Mouse (Mus musculus) kidney, postnatal 14 days (tissue): ENCODE measurements around the gene Bpifb9a.
"Not testable (repeated sequence)": the region's sequence is repeated elsewhere in the genome, so short reads cannot be mapped to it uniquely, and the experiment has no call there.

Experiments used
- DNase-seq: peaks from one replicate; pipeline ENCODE4 v3.0.0; 2022; ENCODE audit warnings: mixed read lengths

The Bpifb9a gene

GRCm38 (mm10) chr2:154257554-154257953 is at the start of gene Bpifb9a:
Gene Bpifb9a, plus strand, starts transcription at chr2:154257854.
- not testable (repeated sequence) for DNase-seq

- no peak for DNase-seq
Measured at GRCm38 (mm10) chr2:154209112-154209511, 48.5 kb upstream of the Bpifb9a start.

DNA sequence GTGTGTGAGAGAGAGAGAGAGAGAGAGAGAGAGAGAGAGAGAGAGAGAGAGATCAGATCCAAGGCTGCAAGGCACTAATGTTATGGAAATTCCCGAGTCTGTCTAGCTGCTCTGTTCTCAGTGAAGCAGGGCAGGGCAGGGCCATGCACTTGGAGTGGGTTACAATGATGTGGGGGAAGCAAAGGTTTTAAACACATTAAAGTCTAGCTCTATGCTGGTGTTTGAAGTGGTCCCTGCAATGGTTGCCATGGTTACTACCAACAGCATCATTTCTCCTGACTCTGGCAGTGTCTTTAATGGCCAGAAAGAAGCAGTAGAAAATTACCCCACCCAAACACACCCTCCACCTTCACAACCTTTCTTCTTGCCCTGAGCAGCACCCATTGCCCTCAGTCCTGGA is 46.5 kb upstream of the Bpifb9a start:
- no peak for DNase-seq

DNA sequence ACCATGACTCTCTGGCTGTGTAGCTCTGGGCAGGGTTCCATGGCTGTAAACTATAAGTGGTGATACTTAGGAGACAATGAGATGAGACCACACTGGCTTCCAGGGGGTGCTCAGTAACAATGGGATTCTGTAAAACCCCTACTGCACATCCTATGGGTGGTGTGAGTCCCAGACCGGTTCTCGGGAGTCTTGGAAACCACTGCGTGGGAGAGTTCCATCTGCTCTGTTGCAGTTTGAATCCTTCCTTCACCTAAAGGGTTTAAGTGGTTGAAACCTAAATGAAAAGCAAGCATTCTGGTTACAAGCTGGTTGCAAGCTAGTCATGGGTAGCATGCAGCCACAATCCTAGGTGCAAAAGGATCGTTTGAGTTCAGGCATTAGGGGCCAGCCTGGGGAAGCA is 45.8 kb upstream of the Bpifb9a start:
- no peak for DNase-seq

DNA sequence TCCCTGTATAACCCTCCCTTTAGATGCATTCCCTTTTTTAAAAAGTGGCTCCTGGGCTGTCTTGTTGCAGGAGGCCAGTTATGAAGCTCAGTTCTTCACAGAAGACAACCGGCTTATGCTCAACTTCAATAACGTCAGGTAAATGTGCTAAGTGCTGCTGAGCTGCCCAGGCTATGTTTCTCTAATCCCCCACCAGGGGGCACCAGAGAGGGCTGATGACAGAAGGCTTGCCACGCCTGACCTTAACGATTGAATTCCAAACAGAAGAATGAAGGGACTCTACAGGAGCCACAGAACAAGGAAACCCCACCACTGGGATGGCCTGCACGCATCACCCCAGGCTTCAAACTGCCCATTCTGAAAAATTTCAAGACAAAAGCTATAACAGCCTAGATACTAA is 42.5 kb upstream of the Bpifb9a start:
- DNase-seq, result peak; percentile 79

- DNase-seq, result no peak
Measured at GRCm38 (mm10) chr2:154219950-154220349, 37.7 kb upstream of the Bpifb9a start.

DNA sequence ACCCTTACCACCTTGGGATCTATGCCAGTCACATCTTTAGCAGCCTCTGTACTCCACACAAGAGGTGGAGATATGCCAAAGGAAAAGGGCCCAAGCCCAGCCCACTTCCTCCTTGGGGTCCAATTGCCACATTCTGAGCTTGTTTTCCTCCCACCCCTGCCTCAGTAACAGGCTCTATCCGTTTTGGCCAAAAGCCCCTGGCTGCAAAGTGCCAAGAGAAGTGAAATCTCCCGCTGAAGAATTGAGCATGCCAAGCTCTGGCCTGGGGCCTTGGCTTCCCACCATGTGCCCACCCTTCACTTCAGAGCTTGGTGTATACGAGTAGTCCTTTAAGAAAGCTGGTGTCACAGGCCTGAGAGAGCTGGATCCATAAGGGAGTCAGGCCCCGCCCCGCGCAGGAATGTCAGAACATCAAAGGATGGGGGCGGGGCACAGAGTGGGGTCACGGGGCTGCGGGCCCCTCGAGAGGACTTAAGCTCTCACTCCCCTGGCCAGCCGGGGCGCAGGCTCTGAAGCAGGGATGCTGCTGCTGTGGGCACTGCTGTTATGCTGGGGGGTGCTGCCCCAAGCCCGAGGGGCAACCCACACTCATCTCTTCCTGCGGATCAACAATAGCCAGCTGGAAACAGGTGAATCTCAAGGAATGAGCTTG is 34.3 kb upstream of the Bpifb9a start, which contains the start of gene Bpifb5:
TSS of gene Bpifb5 (plus strand) at position 478 of the 652 bp plus-strand sequence.
- peak; percentile 67 for DNase-seq

GRCm38 (mm10) chr2:154223917-154224273 is 33.8 kb upstream of the Bpifb9a start:
- DNase-seq, result no peak

GRCm38 (mm10) chr2:154226991-154227390 is 30.7 kb upstream of the Bpifb9a start:
- DNase-seq, result no peak

DNA sequence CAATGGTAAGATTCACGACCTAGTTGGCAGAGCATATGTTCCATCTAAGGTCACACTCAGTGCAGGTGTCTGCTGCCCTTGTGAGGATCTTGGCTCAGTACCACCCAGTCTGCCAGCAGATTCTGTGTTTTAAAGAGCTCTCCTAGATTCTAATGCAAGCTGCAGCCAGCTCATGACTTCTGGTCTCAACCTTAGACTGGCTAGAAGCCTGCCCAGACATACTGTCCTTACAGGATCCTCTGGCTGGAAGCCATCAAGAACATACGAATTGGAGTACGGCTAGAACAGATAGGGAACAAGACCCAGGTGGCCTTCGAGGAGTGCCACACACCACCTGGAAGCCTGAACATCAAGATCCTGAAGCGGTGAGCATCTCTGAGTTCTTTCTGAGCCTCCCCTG is 29.8 kb upstream of the Bpifb9a start:
- no peak for DNase-seq

DNA sequence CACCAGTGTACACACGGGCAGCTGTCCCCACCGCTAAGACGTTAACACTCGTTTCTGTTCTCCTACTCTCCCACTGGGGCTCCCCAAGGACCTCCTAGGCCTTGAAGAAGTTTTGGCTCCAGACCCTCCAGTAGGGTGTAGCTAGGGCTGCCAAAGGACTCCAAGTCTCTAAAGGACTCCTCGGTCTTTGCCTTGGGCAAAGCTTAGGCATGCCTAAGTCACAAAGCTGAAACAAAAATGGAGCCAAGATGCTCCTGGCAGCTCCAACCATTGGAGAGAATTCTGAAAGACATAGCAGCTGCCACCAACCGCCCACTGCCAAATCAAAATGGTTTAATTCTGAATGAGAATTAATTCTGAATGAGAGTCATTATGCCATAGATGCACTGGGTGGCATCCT is 24.2 kb upstream of the Bpifb9a start:
- DNase-seq, result no peak

DNA sequence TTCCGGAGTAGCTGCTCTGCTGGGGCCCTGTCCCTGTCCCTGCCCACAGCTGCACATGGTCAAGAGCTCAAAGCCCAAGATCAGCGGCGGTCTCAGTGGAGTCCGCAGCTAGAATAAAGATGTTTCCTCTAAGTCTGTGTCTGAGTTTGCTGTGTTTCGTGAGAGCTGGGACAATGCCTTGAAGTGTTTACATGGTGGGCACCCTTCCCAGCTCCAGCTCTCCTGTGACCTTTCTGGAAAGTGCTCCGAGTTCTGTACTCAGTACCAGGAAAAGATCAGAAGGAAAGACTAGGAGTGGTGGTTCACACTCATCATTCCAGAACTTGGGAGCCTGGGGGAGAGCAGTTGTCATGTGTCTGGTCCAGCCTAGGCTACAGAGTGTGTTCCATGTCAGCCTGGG is 16.9 kb upstream of the Bpifb9a start:
- no peak for DNase-seq

DNA sequence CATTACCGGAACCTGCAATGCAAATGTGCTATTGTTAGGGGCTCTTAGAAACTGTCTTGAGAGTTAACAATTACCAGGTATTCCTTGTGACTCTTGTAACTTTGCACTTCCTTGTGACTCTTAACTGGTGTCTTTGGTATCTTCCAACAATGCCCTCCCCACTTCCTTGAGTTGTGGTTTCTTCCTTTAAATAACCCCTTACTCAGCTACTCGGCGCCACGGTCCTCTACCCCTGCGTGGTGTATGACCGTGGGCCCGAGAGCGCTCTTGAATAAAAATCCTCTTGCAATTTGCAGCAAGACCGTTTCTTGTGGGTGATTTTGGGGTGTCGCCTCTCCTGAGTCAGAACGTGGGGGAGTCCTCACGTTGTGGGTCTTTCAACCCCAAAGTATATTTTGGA is 14.9 kb upstream of the Bpifb9a start:
- not testable (repeated sequence) for DNase-seq

GRCm38 (mm10) chr2:154243356-154244036 is 14.2 kb upstream of the Bpifb9a start:
- DNase-seq, result no peak

DNA sequence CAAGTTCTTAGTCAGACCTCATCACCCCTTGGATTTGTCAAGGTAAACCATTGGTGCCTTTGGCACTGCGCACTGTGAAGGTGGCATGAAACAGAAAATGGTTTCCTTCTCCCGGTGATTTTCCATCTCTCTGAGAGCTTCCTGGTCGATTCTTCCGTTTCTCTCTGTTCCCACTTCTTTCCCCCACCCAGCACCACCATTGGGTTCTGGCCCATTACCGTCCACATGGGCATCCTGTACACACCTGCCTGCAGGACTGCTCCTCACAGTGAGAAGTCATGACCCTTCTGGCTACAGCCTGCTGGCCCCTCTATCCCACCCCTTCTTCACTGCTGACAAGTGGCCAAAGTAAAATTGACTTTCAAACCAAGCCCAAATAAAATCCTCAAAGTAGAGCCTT is 12.3 kb upstream of the Bpifb9a start:
- DNase-seq, result no peak

- DNase-seq, result not testable (repeated sequence)
Measured at GRCm38 (mm10) chr2:154255254-154255653, 2.4 kb upstream of the Bpifb9a start.

DNA sequence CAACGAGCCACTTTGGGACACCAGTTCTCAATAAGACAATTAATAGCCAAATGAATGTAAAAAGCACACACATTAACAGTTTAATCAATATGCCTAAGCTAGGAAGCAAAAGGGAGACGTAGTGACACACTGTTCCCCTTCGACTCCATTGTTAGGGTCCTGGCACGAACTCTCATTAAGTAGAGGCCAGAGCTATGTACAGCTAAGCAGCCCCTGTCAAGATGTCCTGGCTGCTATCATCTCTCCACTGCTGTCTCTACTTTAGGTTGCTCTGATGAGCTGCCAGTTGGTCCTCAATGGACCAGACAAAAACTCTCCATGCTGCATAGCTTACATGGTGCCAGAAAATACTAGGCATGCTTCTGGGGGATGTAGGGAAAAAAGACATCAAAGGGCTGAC is 1.9 kb upstream of the Bpifb9a start:
- DNase-seq, result no peak

- DNase-seq, result not testable (repeated sequence)
Measured at GRCm38 (mm10) chr2:154264397-154264796, 6.7 kb downstream of the Bpifb9a start.

GRCm38 (mm10) chr2:154291866-154292265 is 34.2 kb downstream of the Bpifb9a start:
- DNase-seq, result not testable (repeated sequence)

GRCm38 (mm10) chr2:154292833-154293232 is 35.2 kb downstream of the Bpifb9a start:
- DNase-seq, result no peak

DNA sequence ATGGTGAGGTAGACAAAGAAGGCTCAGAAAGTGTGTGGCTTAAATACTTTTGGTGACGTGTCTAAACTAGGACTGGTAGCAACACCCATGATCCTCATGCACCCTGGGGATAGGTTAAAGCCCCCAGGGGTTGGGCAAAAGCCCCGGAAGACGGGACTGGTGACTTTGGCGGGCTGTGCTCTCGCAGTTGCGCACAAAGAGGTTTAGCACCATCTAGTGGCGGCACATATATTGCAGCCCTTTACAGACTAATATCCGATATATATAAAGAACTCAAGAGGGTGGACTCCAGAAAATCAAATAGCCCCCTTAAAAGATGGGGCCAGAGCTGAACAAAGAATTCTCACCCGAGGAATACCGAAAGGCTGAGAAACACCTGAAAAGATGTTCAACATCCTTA is 37.1 kb downstream of the Bpifb9a start:
- peak; percentile 48 for DNase-seq

DNA sequence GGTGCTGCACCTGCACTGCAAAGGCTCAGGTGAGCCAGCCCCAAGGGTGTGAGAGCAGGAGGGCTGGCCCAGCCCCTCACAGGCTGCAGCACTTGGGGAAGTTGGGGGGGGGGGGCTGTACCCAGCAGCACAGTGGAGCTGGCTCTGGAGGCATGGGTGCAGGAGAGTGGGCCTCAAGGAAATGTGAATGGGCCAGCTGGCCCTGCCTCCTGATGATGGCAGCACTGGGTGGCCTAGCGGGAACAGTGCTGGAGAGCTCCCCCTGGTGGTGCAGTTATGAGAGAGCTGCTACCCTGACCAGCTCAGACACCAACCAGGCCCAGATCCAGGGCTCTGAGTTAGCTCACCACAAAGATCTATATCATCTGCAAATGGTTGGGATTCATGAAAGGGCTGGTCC is 42.8 kb downstream of the Bpifb9a start:
- peak; percentile 70 for DNase-seq

DNA sequence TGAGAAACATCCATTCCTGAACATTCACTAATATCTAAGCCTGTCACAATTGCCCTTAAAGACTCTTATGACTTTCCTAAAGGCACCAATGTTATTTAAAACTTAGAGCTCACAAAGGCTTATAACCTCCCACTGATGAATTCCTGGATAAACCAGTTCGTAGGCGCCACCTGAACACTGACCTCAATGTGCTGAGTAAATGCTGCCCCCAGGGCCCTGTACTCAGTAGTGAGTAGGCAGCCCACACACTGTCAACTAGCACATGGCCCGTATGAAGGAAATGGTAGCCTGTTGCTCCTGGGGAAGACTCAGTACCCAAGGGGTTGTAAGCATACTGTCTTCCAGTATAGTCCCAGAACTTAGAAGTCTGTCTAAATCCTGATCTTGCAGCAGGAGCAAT is 44.1 kb downstream of the Bpifb9a start:
- no peak for DNase-seq

DNA sequence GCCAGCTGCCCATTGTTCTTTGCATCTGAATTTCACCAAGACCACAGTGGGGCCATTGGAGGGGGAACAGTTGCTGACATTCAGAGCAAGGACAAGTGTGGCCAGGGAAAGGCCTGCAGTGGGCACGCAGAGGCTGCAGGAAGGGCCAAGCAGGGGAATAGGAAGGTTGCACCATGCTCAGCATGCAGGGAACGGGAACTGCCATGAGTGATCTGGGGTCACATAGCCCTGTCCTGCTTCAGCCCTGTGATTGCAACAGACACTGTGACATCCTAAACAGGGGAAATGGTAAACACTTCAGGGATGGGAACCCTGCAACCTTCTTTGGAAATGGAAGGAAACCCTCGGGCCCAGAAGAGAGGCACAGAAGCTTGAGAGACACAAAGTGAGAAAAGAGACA is 47.0 kb downstream of the Bpifb9a start:
- DNase-seq, result not testable (repeated sequence)

- not testable (repeated sequence) for DNase-seq
Measured at GRCm38 (mm10) chr2:154306927-154307326, 49.3 kb downstream of the Bpifb9a start, which contains the start of gene Bpifb9b. Gene Bpifb9b, plus strand, starts transcription at chr2:154307227.
